Mouse (Mus musculus) erythroblast, embryonic 14.5 days (primary cell): ENCODE results near the gene Rad51b.

Experiments used
- GATA1 ChIP-seq: IDR thresholded peaks from 2 replicates; pipeline ENCODE4 v1.6.1; 2012; ENCODE audit warnings: low read length, inconsistent platforms, mixed read lengths
- TAL1 ChIP-seq: IDR thresholded peaks from 3 replicates; pipeline ENCODE4 v1.6.1; 2012; ENCODE audit warnings: low read length, inconsistent platforms, mixed read lengths

- no peak for TF ChIP-seq TAL1
- no peak for TF ChIP-seq GATA1
Observed at GRCm38 (mm10) chr12:79512982-79513681, 216.1 kb downstream of the Rad51b start.
